12 mouse cellular contexts compared by ENCODE assay signal in genomic region chr11:5289826-5290580, GRCm38 (mm10). TPM values are rescaled to one million over a fixed set of nuclear protein-coding genes. Genes with fewer than 3 reads are reported as not detected.
DNase-seq lines count a peak whose midpoint lies in the region; ATAC-seq and TF ChIP-seq lines count a peak whose summit lies in the region.
"Had no signal": no experiment of that assay in that cellular context is flagged by ENCODE, and none has a peak within 500 bp of the region (broad histone marks: within the 10 kb centered on the region; RNA-seq: fewer than 3 reads in every experiment).

No protein-coding gene starts in this region.

- 34% methylated on average over 4 of the region's 4 CpGs for WGBS in heart, postnatal 0 days
- 74% methylated on average over 4 of the region's 4 CpGs for WGBS in limb, embryonic 14.5 days
- WGBS in limb, embryonic 10.5 days = 93% methylated on average over 4 of the region's 4 CpGs

- no peaks in the 10 kb centered on the region for H3K27me3 ChIP-seq in heart, postnatal 0 days (ENCODE audit: control insufficient read depth, insufficient read depth, low read length)
- no peaks in the 10 kb centered on the region for H3K27me3 ChIP-seq in limb, embryonic 14.5 days (ENCODE audit: control insufficient read depth, insufficient read depth, low read length)
- H3K27me3 ChIP-seq in limb, embryonic 10.5 days (ENCODE audit: low read depth, poor library complexity, severe bottlenecking) = no peaks in the 10 kb centered on the region
- H3K27me3 ChIP-seq: liver, embryonic 13.5 days had no signal

- no peak overlapping the region for H3K4me2 ChIP-seq in heart, postnatal 0 days (ENCODE audit: low read depth, low read length)
- H3K4me2 ChIP-seq in limb, embryonic 14.5 days (replicated peaks; ENCODE audit: low read depth, low read length, severe bottlenecking) = no peak overlapping the region
- H3K4me2 ChIP-seq: liver, embryonic 13.5 days had no signal

- peak overlapping the region; percentile 32; the same call in 1 of the 2 replicates for H3K27ac ChIP-seq in heart, postnatal 0 days (ENCODE audit: low read depth)
- no peak overlapping the region for H3K27ac ChIP-seq in limb, embryonic 14.5 days (replicated peaks; ENCODE audit: low read depth, low read length)
- H3K27ac ChIP-seq in limb, embryonic 10.5 days = no peak overlapping the region
- H3K27ac ChIP-seq: gastrocnemius, adult 2 months; liver, embryonic 13.5 days had no signal

- no peak for TF ChIP-seq CTCF in heart, postnatal 0 days (IDR thresholded peaks at IDR 0.05; ENCODE audit: low read depth)

- no peak overlapping the region for H3K4me3 ChIP-seq in heart, postnatal 0 days (ENCODE audit: low read depth, low read length)
- no peak overlapping the region for H3K4me3 ChIP-seq in limb, embryonic 14.5 days (replicated peaks; ENCODE audit: low read length)
- no peak overlapping the region for H3K4me3 ChIP-seq in limb, embryonic 10.5 days
- H3K4me3 ChIP-seq: erythroblast, embryonic 14.5 days; gastrocnemius, adult 2 months; liver, embryonic 13.5 days; myocyte had no signal

- no peak overlapping the region for H3K9ac ChIP-seq in heart, postnatal 0 days (replicated peaks; ENCODE audit: low read depth, low read length)
- H3K9ac ChIP-seq in limb, embryonic 14.5 days (ENCODE audit: low read depth, low read length, severe bottlenecking) = no peak overlapping the region
- H3K9ac ChIP-seq: liver, embryonic 13.5 days had no signal

- ATAC-seq in heart, postnatal 0 days (ENCODE audit: insufficient read depth, low read depth) = no peak
- no peak for ATAC-seq in limb, embryonic 14.5 days (ENCODE audit: low FRiP score, low read depth)

- H3K36me3 ChIP-seq in heart, postnatal 0 days (replicated peaks; ENCODE audit: control insufficient read depth, insufficient read depth, low read length) = peaks cover 23% of the 10 kb centered on the region
- peaks cover 27% of the 10 kb centered on the region for H3K36me3 ChIP-seq in limb, embryonic 14.5 days (ENCODE audit: control insufficient read depth, insufficient read depth, low read length)
- peaks cover 42% of the 10 kb centered on the region for H3K36me3 ChIP-seq in limb, embryonic 10.5 days

- peak; percentile 10 for DNase-seq in heart, postnatal 0 days (ENCODE audit: low spot score)
- DNase-seq in heart, adult 9 months (ENCODE audit: low spot score in 2 of 2) = no peak
- peak; percentile 29 for DNase-seq in limb, embryonic 14.5 days (ENCODE audit: low spot score)
- no peak for DNase-seq in limb, embryonic 10.5 days (ENCODE audit: low spot score)
- DNase-seq in 3T3-L1 (ENCODE audit: low read depth, low spot score) (peak; percentile 34), NIH3T3 (ENCODE audit: low read depth) (peak; percentile 65)
- no peak for DNase-seq in layer of hippocampus, adult 11-12 months (ENCODE audit: low spot score)
- DNase-seq: heart, adult 11 months; liver, embryonic 13.5 days had no signal

- H3K4me1 ChIP-seq in heart, postnatal 0 days (ENCODE audit: control insufficient read depth, insufficient read depth) = no peaks in the 10 kb centered on the region
- H3K4me1 ChIP-seq in limb, embryonic 14.5 days (ENCODE audit: control insufficient read depth, insufficient read depth, low read length) = no peaks in the 10 kb centered on the region
- H3K4me1 ChIP-seq in limb, embryonic 10.5 days = 0 out of 2 replicates have a peak, but pooled peaks cover 6% of the 10 kb centered on the region
- H3K4me1 ChIP-seq: liver, embryonic 13.5 days had no signal

- no peak for TF ChIP-seq POLR2A in limb, embryonic 14.5 days (IDR thresholded peaks at IDR 0.05; ENCODE audit: borderline replicate concordance, extremely low read depth, insufficient read depth, insufficient read length)

- TF ChIP-seq EP300 in heart, postnatal 0 days (IDR thresholded peaks at IDR 0.05; ENCODE audit: low read depth) = no peak

- no peaks in the 10 kb centered on the region for H3K9me3 ChIP-seq in heart, postnatal 0 days (replicated peaks; ENCODE audit: control insufficient read depth, low read length)
- no peaks in the 10 kb centered on the region for H3K9me3 ChIP-seq in limb, embryonic 14.5 days (ENCODE audit: control insufficient read depth, low read length)
- H3K9me3 ChIP-seq in limb, embryonic 10.5 days (replicated peaks) = no peaks in the 10 kb centered on the region
- H3K9me3 ChIP-seq: liver, embryonic 13.5 days had no signal

RNA-seq across cellular contexts. Expression of gene Kremen1, which starts 28.6 kb away (rescaled TPM):
- 90.2 and 103 TPM in 2 replicates for total RNA-seq in heart, postnatal 0 days (2014; rRNA removed; ENCODE audit: low replicate concordance)
- polyA plus RNA-seq in heart, postnatal 0 days (2015; fragmentation: Nextera tagmentation; extraction: Ambion mirVana) = 24.3 and 28.5 TPM in 2 replicates
- polyA plus RNA-seq in limb, embryonic 14.5 days (2012; rRNA removed) = 30.9 and 36.8 TPM in 2 replicates
- polyA plus RNA-seq in limb, embryonic 14.5 days (2014; fragmentation: Nextera tagmentation; extraction: Ambion mirVana) = 20.8 and 23.7 TPM in 2 replicates
- polyA plus RNA-seq in limb, embryonic 10.5 days (2016; fragmentation: Nextera tagmentation; extraction: Ambion mirVana) = 16.8 and 17.8 TPM in 2 replicates

Comparison
In these comparisons a context has a peak if more than half of its experiments do, and no peak if none do; other contexts are left out.
1. DNase-seq: peak in heart, postnatal 0 days (single experiment), limb, embryonic 14.5 days (single experiment), 3T3-L1 (single experiment) and NIH3T3 (single experiment); none in heart, adult 9 months (0 of 2), limb, embryonic 10.5 days (single experiment) and layer of hippocampus, adult 11-12 months (single experiment).